Mouse (Mus musculus) heart, embryonic 10.5 days (tissue): ENCODE data around the gene Snx25. TPM values are rescaled to one million over a fixed set of nuclear protein-coding genes. Genes with fewer than 3 reads are reported as not detected.
"Not testable (repeated sequence)": the region's sequence is repeated elsewhere in the genome, so short reads cannot be mapped to it uniquely, and the experiment has no call there.

Experiments
- DNase-seq: peaks from one replicate; pipeline ENCODE4 v3.0.0-alpha.2; 2017; ENCODE audit warnings: low spot score
- H3K27ac ChIP-seq: fragments of 300-500 bp; sonication (generic); 2 replicates; pipeline ENCODE4 v1.5.1; 2016; ENCODE audit warnings: mild to moderate bottlenecking
- H3K27me3 ChIP-seq: fragments of 300-500 bp; sonication (generic); 2 replicates; pipeline ENCODE4 v1.6.1; 2016; ENCODE audit warnings: mild to moderate bottlenecking; ENCODE audit not compliant: poor library complexity, insufficient read depth, severe bottlenecking
- H3K36me3 ChIP-seq: fragments of 300-500 bp; sonication (generic); 2 replicates; pipeline ENCODE4 v1.6.1; 2016; ENCODE audit warnings: mild to moderate bottlenecking, moderate library complexity
- H3K4me1 ChIP-seq: fragments of 300-500 bp; sonication (generic); 2 replicates; pipeline ENCODE4 v1.6.1; 2016; ENCODE audit warnings: mild to moderate bottlenecking
- H3K4me3 ChIP-seq: fragments of 300-500 bp; sonication (generic); 2 replicates; pipeline ENCODE4 v1.5.1; 2016; ENCODE audit warnings: mild to moderate bottlenecking, moderate library complexity
- H3K9me3 ChIP-seq: fragments of 300-500 bp; sonication (generic); 2 replicates; pipeline ENCODE4 v1.6.1; 2016; ENCODE audit warnings: mild to moderate bottlenecking, moderate library complexity
- WGBS: fragments of 180-500 bp; shearing (Covaris S2); methylation state at CpG from one replicate; pipeline ENCODE4 v1.1.7; 2016; 5-methylcytosine and 5-hydroxymethylcytosine counted together
- polyA plus RNA-seq: library from polyadenylated mRNA; unstranded; fragments of >200 nt; fragmentation: Nextera tagmentation; extraction: Ambion mirVana; gene quantifications from 2 replicates; pipeline ENCODE4 v1.2.1, GENCODE M21; 2016

Gene Snx25
- polyA plus RNA-seq, 1 experiment from 2014 or later = 3.7 TPM

DNA sequence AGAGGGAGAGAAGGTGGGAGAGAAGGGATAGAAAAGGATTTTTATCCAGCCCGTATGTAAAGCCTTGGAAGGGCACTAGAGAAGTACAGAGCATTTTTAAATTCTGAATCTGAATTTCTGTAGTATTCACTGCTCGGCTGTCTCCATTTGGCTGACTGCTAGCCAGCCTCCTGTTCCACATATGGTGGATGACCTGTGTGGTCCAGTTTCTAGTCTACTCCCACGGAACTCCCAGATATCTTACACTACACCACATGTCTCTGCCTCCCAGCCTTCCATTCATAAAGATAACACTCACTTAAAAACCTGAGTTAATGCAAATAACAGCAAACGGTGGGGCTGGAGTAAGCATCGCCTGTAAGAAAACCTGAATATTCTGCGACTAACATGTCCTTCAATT is 2.7 kb downstream of the Snx25 start:
- DNase-seq = no peak
- 78% methylated on average over 6 of the region's 6 CpGs for WGBS
- H3K4me3 ChIP-seq = no peak overlapping the region
- peaks cover 34% of the 10 kb centered on the region for H3K4me1 ChIP-seq
- no peaks in the 10 kb centered on the region for H3K36me3 ChIP-seq
- peaks cover 6% of the 10 kb centered on the region; the same call in 1 of the 2 replicates for H3K27me3 ChIP-seq
- H3K9me3 ChIP-seq = no peaks in the 10 kb centered on the region
- no peak overlapping the region for H3K27ac ChIP-seq

DNA sequence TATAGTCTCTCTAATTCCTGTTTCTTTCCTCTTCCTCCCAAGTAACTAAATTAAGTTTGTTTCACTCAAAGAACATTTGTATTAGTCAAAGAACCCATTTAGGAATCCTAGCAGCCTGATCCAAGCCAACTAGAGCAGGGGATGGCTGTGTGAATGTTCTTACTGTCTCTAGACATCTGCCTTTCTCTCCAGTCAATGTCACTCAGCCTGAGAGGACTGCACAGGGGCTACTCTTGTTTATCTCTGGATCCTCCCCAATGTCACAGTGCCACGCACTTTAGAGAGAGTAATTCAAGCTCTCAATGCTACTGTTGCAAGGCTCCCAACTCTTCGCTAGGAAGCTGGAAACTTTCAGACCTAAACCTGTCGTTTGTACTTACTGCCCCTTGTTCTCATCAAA is 5.8 kb downstream of the Snx25 start:
- 29% methylated on average over 3 of the region's 3 CpGs for WGBS
- Histone ChIP-seq H3K4me1 (peaks cover 35% of the 10 kb centered on the region), H3K36me3 (no peaks in the 10 kb centered on the region), H3K9me3 (no peaks in the 10 kb centered on the region), H3K4me3 (no peak overlapping the region), H3K27ac (no peak overlapping the region), H3K27me3 (no peaks in the 10 kb centered on the region)
- no peak for DNase-seq

DNA sequence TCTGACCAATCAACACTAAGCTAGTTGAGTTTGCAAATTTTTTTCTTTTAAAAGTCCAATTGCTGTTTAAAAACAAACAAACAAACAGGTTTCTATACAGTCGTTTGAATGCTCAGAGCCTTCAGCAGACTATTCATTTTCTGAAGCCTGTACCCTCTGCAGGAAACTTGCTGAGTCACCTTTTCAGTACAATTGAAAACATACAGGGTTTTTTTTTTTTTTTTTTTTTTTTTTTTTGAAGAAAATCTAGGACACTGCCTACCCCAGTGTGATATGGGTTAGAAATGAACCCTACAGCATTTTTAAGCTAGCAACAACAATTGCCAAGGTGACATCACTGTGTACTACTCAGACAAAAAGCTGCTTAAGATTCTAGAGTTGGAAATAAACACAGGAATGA is 8.0 kb downstream of the Snx25 start:
- 46% methylated on average over 1 of the region's 1 CpGs for WGBS
- H3K9me3 ChIP-seq = no peaks in the 10 kb centered on the region
- no peak overlapping the region for H3K4me3 ChIP-seq
- no peak overlapping the region for H3K27ac ChIP-seq
- peaks cover 28% of the 10 kb centered on the region for H3K4me1 ChIP-seq
- H3K36me3 ChIP-seq = no peaks in the 10 kb centered on the region
- no peaks in the 10 kb centered on the region for H3K27me3 ChIP-seq
- DNase-seq = no peak

DNA sequence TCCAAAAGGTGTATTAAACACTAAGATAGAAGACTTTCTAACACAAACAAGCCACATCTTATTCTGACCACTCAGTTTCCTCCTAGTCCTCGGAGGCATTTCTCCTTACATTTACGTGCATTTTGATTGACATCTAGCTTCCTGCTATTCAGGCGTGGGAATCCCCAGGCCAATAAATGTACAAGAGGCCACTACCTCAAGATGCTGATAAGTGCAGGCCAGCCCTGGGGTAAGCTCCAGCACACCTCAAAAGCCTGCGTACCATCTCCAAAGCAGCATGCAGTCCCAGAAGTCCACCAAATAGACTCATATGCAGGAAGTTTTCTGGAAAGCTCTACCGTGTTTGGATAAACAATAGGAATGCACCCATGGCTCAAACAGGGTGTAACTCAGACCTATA is 8.5 kb downstream of the Snx25 start:
- Histone ChIP-seq H3K9me3 (no peaks in the 10 kb centered on the region), H3K4me1 (peaks cover 28% of the 10 kb centered on the region), H3K27me3 (no peaks in the 10 kb centered on the region), H3K4me3 (no peak overlapping the region), H3K36me3 (no peaks in the 10 kb centered on the region), H3K27ac (no peak overlapping the region)
- 52% methylated on average over 5 of the region's 5 CpGs for WGBS
- DNase-seq = no peak

DNA sequence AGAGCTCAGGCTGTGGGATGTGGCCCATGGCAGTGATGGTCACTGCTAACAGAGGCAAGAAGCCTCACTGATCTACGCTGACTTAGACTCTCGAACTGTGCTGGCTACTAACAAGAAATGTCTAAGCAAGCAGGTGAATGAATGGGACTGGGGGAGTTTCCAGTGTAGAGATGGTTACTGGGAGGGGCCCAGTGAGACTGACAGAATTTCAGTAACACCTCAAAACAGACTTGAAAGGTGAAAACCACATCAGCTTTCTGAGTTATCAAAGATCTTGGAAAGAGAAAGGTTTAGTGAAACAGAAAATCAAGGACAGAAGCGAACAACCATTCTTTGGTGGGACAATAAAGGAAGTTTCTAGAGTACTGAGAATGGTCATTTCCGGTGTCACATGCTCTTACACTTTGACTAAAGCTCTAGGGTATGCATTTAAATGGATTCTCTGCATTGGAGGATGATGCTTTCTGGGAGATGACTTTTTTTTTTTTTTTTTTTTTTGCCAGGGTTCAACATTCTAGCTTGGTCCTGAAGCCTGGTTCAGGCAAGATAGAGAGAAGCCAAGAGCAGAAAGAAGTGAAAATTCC is 9.4 kb downstream of the Snx25 start:
- 90% methylated on average over 4 of the region's 4 CpGs for WGBS
- DNase-seq = no peak

DNA sequence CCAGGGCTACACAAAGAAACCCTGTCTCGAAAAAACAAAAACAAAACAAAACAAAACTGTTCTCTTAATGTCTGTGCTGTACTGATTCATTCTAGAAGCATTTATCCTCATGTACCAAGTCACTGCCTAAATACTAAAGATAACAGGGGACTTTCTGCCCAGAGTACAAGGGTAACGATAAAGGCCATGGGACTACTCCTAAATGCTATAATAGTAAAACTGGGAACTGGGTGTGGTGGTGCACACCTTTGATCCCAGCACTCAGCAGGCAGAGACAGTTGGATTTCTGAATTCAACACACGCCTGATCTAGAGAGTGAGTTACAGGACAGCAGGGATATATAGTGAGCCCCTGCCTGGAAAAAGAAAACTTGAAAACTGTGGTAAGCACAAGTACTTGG is 10.3 kb downstream of the Snx25 start:
- Histone ChIP-seq H3K4me3 (no peak overlapping the region), H3K27ac (no peak overlapping the region), H3K4me1 (peaks cover 23% of the 10 kb centered on the region), H3K36me3 (no peaks in the 10 kb centered on the region), H3K9me3 (no peaks in the 10 kb centered on the region), H3K27me3 (no peaks in the 10 kb centered on the region)
- 90% methylated on average over 3 of the region's 3 CpGs for WGBS
- no peak for DNase-seq

More for the DNA sequence above, 9.4 kb downstream of the Snx25 start:
- H3K27me3 ChIP-seq = no peaks in the 10 kb centered on the region
- H3K36me3 ChIP-seq = no peaks in the 10 kb centered on the region
- H3K4me1 ChIP-seq = peaks cover 27% of the 10 kb centered on the region
- H3K27ac ChIP-seq = no peak overlapping the region
- no peak overlapping the region for H3K4me3 ChIP-seq
- H3K9me3 ChIP-seq = no peaks in the 10 kb centered on the region

DNA sequence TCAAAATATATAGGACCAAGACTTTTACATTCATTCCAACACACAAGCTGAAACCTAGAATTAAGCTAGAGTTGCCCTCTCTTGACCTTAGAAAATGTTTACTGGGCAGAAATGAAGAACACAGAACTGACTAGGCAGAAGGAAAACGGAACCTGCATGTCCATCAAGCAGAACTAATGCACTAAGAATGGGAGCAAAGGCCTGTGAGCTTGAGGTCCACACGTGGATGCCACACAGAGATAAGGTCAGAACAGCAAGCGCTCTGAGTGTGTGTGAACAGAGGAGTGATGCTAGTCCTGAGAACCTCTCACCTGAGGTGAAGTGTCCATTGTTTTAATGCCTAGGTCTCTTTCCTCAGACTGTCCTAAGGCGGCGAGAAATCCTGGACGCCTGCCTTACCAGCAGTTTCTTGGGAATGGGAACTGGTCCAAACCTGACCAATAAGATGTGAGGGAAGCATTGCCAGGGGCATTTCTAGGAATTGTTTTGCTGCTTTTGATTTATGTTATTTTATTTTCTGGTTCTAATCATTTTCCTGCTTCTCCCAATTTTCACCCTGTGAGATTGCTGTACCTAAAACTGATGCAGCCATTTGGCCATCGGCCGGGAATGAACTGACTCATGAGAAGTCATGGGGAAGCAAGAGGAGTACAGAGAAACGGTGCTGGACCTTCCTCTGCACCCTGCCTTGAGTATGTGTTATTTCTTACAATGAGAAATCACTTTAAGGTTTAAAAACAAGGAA is 11.4 kb downstream of the Snx25 start:
- 82% methylated on average over 9 of the region's 9 CpGs for WGBS
- Histone ChIP-seq H3K4me3 (no peak overlapping the region), H3K27me3 (no peaks in the 10 kb centered on the region), H3K9me3 (no peaks in the 10 kb centered on the region), H3K36me3 (no peaks in the 10 kb centered on the region), H3K4me1 (peaks cover 16% of the 10 kb centered on the region), H3K27ac (no peak overlapping the region)
- DNase-seq = no peak

DNA sequence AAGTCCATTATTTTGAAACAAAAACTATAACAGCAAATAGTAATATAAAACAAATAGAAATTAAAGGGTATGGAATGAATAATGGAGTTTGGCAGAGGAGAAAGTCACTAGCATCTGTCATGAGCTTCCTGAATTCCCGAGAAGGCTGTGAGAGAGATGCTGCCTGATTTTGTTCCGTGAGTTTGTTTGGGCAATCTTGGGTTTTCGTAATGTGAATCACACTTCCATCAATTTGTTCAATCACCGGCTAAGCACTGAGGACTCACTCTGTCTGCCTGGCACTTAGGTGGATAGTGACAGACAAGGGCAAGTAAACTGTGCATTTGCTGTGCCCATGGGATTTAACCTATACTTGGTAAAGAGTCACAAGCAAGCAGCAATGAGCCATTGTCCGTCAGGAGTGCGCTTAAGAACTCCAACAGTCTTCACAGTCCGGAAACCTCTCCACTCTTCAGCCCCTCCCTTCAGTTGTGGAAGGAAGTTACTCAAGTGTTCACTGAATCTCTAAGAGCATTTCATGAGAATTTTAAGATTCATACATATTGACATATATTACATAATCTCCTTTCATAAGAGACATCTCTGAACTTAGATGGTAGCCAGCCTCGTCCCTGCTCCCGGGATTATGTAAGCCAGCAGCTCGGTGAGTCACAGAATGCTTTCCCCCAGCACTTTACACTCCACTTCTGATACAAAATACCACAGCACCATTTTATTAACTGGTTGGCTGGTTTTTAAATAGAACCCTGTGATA is 13.9 kb downstream of the Snx25 start:
- no peak overlapping the region for H3K4me3 ChIP-seq
- WGBS = 88% methylated on average over 10 of the region's 10 CpGs

DNA sequence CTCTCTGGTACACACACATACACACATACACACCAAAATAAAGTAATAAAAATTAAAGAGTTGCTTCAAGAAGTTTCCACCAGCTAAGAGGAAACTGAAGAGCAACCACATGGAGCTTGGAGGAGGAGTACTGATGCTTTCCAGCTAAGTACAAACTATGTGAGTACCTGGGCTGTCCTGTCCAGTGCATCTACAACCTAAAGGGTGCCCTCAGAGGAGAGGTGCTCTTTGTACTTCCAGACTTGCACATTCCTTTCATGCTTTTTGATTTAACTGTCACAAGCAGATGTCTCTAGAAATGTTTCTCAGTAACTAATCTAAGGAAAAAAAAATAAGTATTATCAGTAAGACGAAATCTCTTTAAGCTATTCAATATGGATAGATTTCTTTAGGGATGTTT is 14.6 kb downstream of the Snx25 start:
- Histone ChIP-seq H3K4me3 (no peak overlapping the region), H3K9me3 (no peaks in the 10 kb centered on the region; the same call in 1 of the 2 replicates), H3K36me3 (peaks cover 12% of the 10 kb centered on the region), H3K27ac (no peak overlapping the region), H3K4me1 (peaks cover 3% of the 10 kb centered on the region; the same call in 1 of the 2 replicates), H3K27me3 (no peaks in the 10 kb centered on the region)
- 81% methylated on average over 1 of the region's 1 CpGs for WGBS
- no peak for DNase-seq

More for the DNA sequence above, 13.9 kb downstream of the Snx25 start:
- no peak for DNase-seq
- H3K27me3 ChIP-seq = no peaks in the 10 kb centered on the region
- H3K9me3 ChIP-seq = no peaks in the 10 kb centered on the region; the same call in 1 of the 2 replicates
- no peak overlapping the region for H3K27ac ChIP-seq
- H3K36me3 ChIP-seq = peaks cover 12% of the 10 kb centered on the region
- H3K4me1 ChIP-seq = peaks cover 4% of the 10 kb centered on the region; the same call in 1 of the 2 replicates

DNA sequence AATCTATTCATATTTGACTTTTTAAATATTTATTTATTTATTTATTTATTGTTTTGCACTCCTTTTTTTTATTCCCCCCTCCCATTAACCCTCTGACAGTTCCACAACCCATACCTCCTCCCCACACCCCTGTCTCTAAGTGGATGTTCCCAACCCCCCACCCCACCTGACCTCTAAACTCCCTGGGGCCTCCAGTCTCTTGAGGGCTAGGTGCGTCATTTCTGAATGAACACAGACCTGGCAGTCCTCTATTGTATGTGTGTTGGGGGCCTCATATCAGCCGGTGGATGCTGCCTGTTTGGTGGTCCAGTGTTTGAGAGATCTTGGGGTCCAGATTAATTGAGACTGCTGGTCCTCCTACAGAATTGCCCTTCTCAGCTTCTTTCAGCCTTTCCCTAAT is 16.4 kb downstream of the Snx25 start:
- DNase-seq, H3K4me1 ChIP-seq, H3K4me3 ChIP-seq, H3K27ac ChIP-seq, H3K9me3 ChIP-seq, H3K27me3 ChIP-seq: not testable (repeated sequence)
- 92% methylated on average over 2 of the region's 2 CpGs for WGBS
- H3K36me3 ChIP-seq = peaks cover 12% of the 10 kb centered on the region

DNA sequence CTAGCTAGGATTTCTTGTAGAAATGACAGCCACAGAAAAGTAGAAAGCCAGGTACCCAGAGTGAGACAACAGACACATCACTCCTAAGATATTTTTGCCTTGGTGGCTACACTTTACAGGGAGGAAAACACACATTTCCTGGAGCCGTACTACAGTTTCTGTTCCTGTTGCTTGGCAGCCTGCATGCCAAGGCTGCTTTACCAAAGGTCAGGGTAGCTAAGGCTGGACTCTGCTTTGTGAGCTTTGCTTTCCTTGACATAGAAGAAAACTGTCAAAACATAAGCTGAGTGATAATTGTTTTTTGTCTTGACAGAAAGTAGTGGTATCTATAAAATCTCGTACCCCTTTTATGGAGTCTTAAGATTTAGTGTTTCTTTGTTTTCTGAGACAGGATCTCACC is 21.5 kb downstream of the Snx25 start:
- H3K36me3 ChIP-seq = peaks cover 12% of the 10 kb centered on the region
- no peak overlapping the region for H3K27ac ChIP-seq
- H3K27me3 ChIP-seq = no peaks in the 10 kb centered on the region
- no peaks in the 10 kb centered on the region for H3K4me1 ChIP-seq
- no peaks in the 10 kb centered on the region; the same call in 1 of the 2 replicates for H3K9me3 ChIP-seq
- WGBS = 76% methylated on average over 2 of the region's 2 CpGs
- DNase-seq = no peak
- H3K4me3 ChIP-seq = no peak overlapping the region

DNA sequence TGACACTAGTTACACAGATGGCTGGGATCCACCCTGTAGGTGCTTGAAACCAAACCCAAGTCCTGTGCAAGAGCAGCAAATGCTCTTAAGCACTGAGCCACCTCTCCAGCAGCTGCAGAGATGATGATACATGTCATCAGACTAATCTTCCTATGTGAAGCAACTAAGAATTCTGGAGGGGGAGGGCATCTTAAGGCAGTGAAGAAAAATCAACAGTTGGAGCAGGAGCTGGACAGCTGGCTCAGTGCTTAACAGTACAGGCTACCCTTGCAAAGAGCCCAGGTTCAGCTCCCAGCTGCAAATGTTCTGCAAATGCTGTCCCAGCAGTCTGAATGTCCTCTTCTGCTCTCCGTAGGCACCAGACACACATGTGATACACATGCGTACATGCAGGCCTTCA is 29.5 kb downstream of the Snx25 start:
- Histone ChIP-seq H3K4me3 (no peak overlapping the region), H3K9me3 (no peaks in the 10 kb centered on the region), H3K4me1 (no peaks in the 10 kb centered on the region), H3K27me3 (no peaks in the 10 kb centered on the region), H3K36me3 (peaks cover 9% of the 10 kb centered on the region; the same call in 1 of the 2 replicates), H3K27ac (no peak overlapping the region)
- no peak for DNase-seq
- WGBS = 84% methylated on average over 2 of the region's 2 CpGs

DNA sequence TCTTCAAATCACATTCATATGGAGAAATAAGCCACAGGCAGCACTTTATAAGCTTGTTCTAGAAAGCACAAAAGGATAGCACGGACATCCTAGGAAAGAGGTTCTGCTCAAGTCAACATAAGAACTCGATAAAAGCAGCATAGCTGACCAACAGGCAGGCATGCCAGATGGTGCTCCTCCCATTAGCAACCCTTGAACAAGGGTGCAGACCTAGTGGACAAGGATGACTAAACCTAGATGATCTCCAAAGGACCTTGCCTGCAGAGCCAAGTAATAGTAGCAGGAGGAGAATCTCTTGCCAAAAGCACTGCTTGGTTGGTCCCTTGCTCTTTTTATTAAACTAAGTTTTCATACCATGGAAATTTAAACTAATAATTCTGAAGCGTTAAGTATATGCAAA is 32.8 kb downstream of the Snx25 start:
- Histone ChIP-seq H3K4me1 (0 out of 2 replicates have a peak, but pooled peaks cover 3% of the 10 kb centered on the region), H3K36me3 (peaks cover 15% of the 10 kb centered on the region; the same call in 1 of the 2 replicates), H3K27me3 (no peaks in the 10 kb centered on the region), H3K27ac (no peak overlapping the region), H3K9me3 (no peaks in the 10 kb centered on the region), H3K4me3 (no peak overlapping the region)
- DNase-seq = no peak
- 89% methylated on average over 3 of the region's 3 CpGs for WGBS
